Mouse (Mus musculus) telencephalon, adult 2 months (tissue): Measurements from ENCODE around the gene Klhl4.

Source experiments
- DNase-seq: peaks from one replicate; pipeline ENCODE4 v3.0.0-alpha.2; 2011; ENCODE audit warnings: low read depth, low spot score

Gene Klhl4

DNA sequence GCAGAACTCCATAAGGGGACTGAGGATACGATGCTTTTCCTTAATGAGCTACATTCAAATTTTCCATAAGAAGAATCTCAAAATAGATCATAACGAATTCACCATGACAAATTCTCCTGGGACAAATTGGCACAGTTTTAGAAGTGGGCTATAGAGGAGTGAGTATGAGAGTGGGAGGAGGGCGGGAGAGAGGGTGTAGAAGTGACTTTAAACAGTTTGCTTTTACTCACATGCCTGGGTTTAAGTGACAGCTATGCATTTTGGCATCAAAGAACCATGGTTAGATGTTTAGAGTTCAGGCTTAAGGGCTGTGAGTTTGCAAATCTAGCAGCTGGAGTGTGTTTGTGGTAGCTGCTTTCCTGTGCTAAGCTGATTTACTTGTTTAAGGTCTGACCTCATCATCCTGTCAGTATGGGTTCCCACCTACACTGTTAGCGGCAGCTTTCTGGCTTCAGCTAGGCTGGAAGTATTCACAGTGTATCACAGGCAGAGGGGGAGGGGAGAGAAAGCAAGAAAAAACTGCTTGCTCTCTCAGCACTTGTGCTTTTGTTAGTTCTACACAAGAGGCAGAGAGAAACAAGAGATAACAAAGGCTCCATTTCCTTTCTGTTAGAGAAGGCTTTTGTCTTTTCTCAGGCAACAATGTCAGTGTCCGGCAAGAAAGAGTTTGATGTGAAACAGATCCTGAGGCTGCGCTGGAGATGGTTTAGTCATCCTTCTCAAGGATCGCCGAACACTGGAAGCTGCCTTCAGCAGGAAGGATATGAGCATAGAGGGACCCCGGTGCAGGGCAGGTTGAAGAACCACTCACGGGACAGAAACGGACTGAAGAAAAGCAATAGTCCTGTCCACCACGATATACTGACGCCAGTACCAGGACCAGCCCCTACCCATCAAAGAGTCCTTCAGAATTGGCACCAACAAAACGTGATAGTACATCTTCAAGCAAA is at the start of gene Klhl4:
Klhl4 (plus strand) TSS at position 552 of the 950 bp plus-strand sequence.
- DNase-seq = peak; percentile 44

DNA sequence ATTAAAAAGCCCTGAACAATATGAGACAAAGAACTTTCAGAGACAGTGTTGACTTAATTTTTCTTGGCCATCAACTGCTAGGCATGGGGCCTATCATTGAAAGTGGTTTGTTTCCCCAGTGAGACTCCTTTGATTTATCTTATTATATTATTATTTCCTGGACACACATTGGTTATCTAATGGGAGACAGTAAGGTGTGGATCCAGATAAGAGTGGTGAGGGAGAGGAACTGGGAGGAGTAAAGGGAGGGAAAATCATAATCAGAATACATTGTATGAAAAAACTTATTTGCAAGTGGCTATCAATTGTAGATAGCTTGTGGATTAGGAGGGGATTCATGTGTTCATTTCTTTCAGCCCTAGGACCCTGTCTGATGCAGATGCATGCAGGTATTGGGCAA is 10.0 kb downstream of the Klhl4 start:
- DNase-seq = no peak

DNA sequence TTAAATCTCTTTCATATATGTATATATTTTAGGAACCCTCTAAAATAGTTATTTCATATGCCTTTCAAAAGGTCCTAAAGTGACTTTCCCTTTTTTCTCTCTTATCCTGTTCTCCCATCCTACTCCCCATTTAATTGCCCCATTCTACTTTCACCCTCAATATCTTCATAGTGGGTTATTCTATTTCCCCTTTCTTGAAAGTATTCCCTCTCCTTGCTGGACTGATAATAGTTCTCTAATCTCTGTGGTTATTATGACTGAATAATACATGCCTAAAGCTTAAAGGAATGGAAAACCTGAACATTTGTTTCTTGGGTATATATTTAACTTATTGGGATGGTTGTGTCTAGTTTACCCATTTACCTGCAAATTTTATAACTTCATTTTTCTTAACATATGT is 12.6 kb downstream of the Klhl4 start:
- no peak for DNase-seq

DNA sequence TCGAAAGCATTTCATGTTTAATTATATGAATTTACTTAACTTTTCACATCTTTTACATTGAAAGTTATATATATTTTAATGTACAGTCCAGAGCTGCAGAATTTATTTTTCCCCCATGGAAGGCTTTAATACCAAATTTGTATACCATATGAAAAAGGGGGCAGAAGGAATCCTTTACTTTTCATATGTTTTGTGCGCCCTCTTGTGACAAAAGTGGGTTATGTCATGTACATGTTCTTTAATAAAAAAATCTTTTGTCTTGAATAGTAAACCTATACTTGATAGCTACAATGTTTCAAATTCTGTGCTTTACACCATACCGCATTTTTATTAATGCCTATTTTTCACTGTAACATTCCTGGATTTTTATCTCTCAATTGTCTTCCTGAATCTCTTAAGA is 84.0 kb downstream of the Klhl4 start:
- DNase-seq = no peak

DNA sequence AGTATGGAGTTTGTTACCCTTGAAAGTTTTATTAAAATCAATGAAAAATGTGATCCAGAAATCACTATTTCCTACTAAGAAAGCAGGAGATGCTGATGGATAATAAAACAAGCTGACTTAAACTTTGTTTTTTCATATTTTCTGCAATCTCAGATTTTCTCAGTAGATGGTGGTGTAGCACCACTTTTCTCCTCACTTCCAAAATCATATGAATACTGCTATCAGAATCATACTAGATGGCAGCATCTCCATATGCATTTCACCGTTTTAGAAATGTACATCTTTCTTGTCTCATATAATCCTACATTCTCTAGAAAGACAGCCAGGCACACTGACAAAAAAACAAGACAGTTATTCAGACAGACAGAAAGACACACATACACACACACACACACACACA is 108.2 kb downstream of the Klhl4 start:
- no peak for DNase-seq
